Mouse (Mus musculus): ENCODE measurements around the gene Colgalt1. TPM values are rescaled to one million over a fixed set of nuclear protein-coding genes. Genes with fewer than 3 reads are reported as not detected.

Gene Colgalt1
- polyA plus RNA-seq, 1 experiment from 2014 or later = 70.3 TPM

DNA sequence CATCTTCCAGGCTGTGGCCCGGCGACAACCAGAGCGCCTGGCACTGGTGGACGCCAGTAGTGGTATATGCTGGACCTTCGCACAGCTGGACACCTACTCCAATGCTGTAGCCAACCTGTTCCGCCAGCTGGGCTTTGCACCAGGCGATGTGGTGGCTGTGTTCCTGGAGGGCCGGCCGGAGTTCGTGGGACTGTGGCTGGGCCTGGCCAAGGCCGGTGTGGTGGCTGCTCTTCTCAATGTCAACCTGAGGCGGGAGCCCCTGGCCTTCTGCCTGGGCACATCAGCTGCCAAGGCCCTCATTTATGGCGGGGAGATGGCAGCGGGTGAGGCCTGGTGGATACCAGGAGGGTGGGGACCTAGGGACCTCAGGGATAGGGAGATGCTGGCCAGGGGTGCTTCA lies 31.3 kb upstream of the Colgalt1 start:
- 0 out of 2 replicates have a peak, but pooled peaks have one; percentile 6 for ATAC-seq (ENCODE audit: low read depth)
- no peak overlapping the region for H3K27ac ChIP-seq (ENCODE audit: low read length)
- H3K36me3 ChIP-seq (ENCODE audit: control insufficient read depth, insufficient read depth, low read length) = peaks cover 7% of the 10 kb centered on the region; the same call in 1 of the 2 replicates
- H3K4me3 ChIP-seq (ENCODE audit: low read length) = no peak overlapping the region
- H3K9me3 ChIP-seq (ENCODE audit: control insufficient read depth, low read length) = no peaks in the 10 kb centered on the region
- 82% methylated on average over 14 of the region's 14 CpGs for WGBS
- H3K4me2 ChIP-seq (ENCODE audit: low read depth, low read length) = no peak overlapping the region
- H3K27me3 ChIP-seq (ENCODE audit: control insufficient read depth, insufficient read depth, low read depth, low read length) = no peaks in the 10 kb centered on the region
- no peaks in the 10 kb centered on the region for H3K4me1 ChIP-seq (replicated peaks; ENCODE audit: control insufficient read depth, insufficient read depth, low read length)
- no peak overlapping the region for H3K9ac ChIP-seq (ENCODE audit: low read length)

DNA sequence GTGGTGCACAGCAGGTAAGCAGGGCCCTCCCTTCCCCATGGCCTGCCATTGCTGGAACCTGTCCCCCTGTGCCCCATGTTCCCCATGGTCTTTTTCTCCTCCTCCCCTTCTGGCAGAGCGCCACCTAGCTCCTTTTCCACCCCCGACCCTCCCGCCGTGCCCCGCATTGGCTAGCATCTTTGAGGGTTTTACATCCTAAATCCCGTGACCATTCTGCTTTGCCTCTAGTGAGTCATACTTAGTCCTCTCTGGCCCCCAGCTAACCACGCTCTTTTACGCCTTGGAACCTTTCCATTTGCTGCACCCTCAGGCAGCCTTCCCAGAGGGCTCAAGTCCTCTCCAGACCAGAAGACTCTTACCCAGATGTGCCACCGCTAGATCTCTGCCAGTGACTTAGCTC lies 30.6 kb upstream of the Colgalt1 start:
- Histone ChIP-seq H3K36me3 (ENCODE audit: control insufficient read depth, insufficient read depth, low read length) (peaks cover 9% of the 10 kb centered on the region; the same call in 1 of the 2 replicates), H3K4me1 (replicated peaks; ENCODE audit: control insufficient read depth, insufficient read depth, low read length) (no peaks in the 10 kb centered on the region), H3K27ac (ENCODE audit: low read length) (no peak overlapping the region), H3K4me3 (ENCODE audit: low read length) (no peak overlapping the region), H3K9me3 (ENCODE audit: control insufficient read depth, low read length) (no peaks in the 10 kb centered on the region), H3K27me3 (ENCODE audit: control insufficient read depth, insufficient read depth, low read depth, low read length) (no peaks in the 10 kb centered on the region), H3K9ac (ENCODE audit: low read length) (no peak overlapping the region), H3K4me2 (ENCODE audit: low read depth, low read length) (no peak overlapping the region)
- 40% methylated on average over 9 of the region's 9 CpGs for WGBS
- no peak for ATAC-seq (ENCODE audit: low read depth)

GRCm38 (mm10) chr8:71586891-71587290 lies 23.9 kb upstream of the Colgalt1 start:
- Histone ChIP-seq H3K36me3 (ENCODE audit: control insufficient read depth, insufficient read depth, low read length) (peaks cover 11% of the 10 kb centered on the region; the same call in 1 of the 2 replicates), H3K4me2 (ENCODE audit: low read depth, low read length) (no peak overlapping the region), H3K9ac (ENCODE audit: low read length) (no peak overlapping the region), H3K27ac (ENCODE audit: low read length) (no peak overlapping the region), H3K9me3 (ENCODE audit: control insufficient read depth, low read length) (no peaks in the 10 kb centered on the region), H3K27me3 (ENCODE audit: control insufficient read depth, insufficient read depth, low read depth, low read length) (no peaks in the 10 kb centered on the region), H3K4me1 (replicated peaks; ENCODE audit: control insufficient read depth, insufficient read depth, low read length) (peaks cover 6% of the 10 kb centered on the region), H3K4me3 (ENCODE audit: low read length) (no peak overlapping the region)
- no peak for ATAC-seq (ENCODE audit: low read depth)
- 57% methylated on average over 2 of the region's 2 CpGs for WGBS

DNA sequence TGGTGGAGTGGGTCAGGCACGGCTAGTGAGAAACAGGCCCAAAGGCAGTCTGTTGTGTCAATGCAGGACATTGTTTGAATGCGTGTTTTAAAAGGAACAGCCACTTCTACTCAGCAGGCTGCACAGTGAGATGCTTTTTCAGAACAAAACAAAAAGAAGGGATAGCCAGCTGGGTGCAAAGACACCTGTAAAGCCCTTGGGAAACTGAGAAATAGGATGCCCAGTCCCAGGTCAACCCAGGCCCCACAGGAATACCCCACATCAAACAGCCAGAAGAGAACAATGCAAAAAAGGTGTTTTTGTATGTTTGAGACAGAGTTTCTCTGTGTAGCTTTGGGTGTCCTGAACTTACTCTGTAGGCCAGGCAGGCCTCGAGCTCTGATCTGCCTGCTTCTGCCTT lies 22.0 kb upstream of the Colgalt1 start:
- no peak for ATAC-seq (ENCODE audit: low read depth)
- Histone ChIP-seq H3K4me2 (ENCODE audit: low read depth, low read length) (no peak overlapping the region), H3K36me3 (ENCODE audit: control insufficient read depth, insufficient read depth, low read length) (peaks cover 11% of the 10 kb centered on the region; the same call in 1 of the 2 replicates), H3K4me3 (ENCODE audit: low read length) (no peak overlapping the region), H3K9me3 (ENCODE audit: control insufficient read depth, low read length) (no peaks in the 10 kb centered on the region), H3K27me3 (ENCODE audit: control insufficient read depth, insufficient read depth, low read depth, low read length) (no peaks in the 10 kb centered on the region), H3K27ac (ENCODE audit: low read length) (no peak overlapping the region), H3K9ac (ENCODE audit: low read length) (no peak overlapping the region), H3K4me1 (replicated peaks; ENCODE audit: control insufficient read depth, insufficient read depth, low read length) (peaks cover 18% of the 10 kb centered on the region)
- 69% methylated on average over 3 of the region's 3 CpGs for WGBS

DNA sequence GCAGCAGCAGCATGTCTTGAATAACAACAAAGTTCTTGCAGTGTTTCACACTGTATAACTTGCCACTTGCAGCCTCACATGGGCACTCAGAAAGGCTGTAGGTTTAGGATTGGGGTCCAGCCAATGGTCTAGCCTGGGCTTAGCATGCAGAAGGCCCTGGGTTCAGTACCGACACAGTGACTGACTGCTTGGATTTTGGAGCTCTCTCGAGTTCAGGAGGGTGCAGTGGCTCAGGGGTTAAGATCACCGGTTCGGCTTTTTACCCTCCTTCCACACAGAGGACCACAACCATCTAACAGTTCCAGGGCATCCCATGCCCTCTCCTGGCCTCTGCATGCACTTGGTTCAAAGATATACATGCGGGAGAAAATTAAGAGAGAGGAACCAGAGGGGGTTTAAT lies 19.8 kb upstream of the Colgalt1 start:
- H3K36me3 ChIP-seq (ENCODE audit: control insufficient read depth, insufficient read depth, low read length) = no peaks in the 10 kb centered on the region
- peaks cover 19% of the 10 kb centered on the region for H3K4me1 ChIP-seq (replicated peaks; ENCODE audit: control insufficient read depth, insufficient read depth, low read length)
- 24% methylated on average over 5 of the region's 5 CpGs for WGBS
- no peaks in the 10 kb centered on the region for H3K27me3 ChIP-seq (ENCODE audit: control insufficient read depth, insufficient read depth, low read depth, low read length)
- no peaks in the 10 kb centered on the region for H3K9me3 ChIP-seq (ENCODE audit: control insufficient read depth, low read length)
- peak overlapping the region; percentile 86 for H3K4me3 ChIP-seq (ENCODE audit: low read length)
- peak overlapping the region; percentile 97; the same call in 1 of the 2 replicates for H3K27ac ChIP-seq (ENCODE audit: low read length)
- peak overlapping the region; percentile 97 for H3K9ac ChIP-seq (ENCODE audit: low read length)
- ATAC-seq (ENCODE audit: low read depth) = no peak
- peak overlapping the region; percentile 88 for H3K4me2 ChIP-seq (ENCODE audit: low read depth, low read length)

GRCm38 (mm10) chr8:71591471-71592373 lies 19.1 kb upstream of the Colgalt1 start, which contains the start of gene Pgls:
TSS of gene Pgls (plus strand) at chr8:71592176.
- peak; percentile 93 for ATAC-seq (ENCODE audit: low read depth)
- WGBS = 0% methylated on average over 71 of the region's 71 CpGs
- H3K9ac ChIP-seq (ENCODE audit: low read length) = peak within 1 kb of the TSS; percentile 97
- no peaks in the 10 kb centered on the region for H3K36me3 ChIP-seq (ENCODE audit: control insufficient read depth, insufficient read depth, low read length)
- peaks cover 21% of the 10 kb centered on the region for H3K4me1 ChIP-seq (replicated peaks; ENCODE audit: control insufficient read depth, insufficient read depth, low read length)
- H3K4me3 ChIP-seq (ENCODE audit: low read length) = peak within 1 kb of the TSS; percentile 86
- peak within 1 kb of the TSS; percentile 88 for H3K4me2 ChIP-seq (ENCODE audit: low read depth, low read length)
- peak within 1 kb of the TSS; percentile 97 for H3K27ac ChIP-seq (ENCODE audit: low read length)
- H3K9me3 ChIP-seq (ENCODE audit: control insufficient read depth, low read length) = no peaks in the 10 kb centered on the region
- H3K27me3 ChIP-seq (ENCODE audit: control insufficient read depth, insufficient read depth, low read depth, low read length) = no peaks in the 10 kb centered on the region

DNA sequence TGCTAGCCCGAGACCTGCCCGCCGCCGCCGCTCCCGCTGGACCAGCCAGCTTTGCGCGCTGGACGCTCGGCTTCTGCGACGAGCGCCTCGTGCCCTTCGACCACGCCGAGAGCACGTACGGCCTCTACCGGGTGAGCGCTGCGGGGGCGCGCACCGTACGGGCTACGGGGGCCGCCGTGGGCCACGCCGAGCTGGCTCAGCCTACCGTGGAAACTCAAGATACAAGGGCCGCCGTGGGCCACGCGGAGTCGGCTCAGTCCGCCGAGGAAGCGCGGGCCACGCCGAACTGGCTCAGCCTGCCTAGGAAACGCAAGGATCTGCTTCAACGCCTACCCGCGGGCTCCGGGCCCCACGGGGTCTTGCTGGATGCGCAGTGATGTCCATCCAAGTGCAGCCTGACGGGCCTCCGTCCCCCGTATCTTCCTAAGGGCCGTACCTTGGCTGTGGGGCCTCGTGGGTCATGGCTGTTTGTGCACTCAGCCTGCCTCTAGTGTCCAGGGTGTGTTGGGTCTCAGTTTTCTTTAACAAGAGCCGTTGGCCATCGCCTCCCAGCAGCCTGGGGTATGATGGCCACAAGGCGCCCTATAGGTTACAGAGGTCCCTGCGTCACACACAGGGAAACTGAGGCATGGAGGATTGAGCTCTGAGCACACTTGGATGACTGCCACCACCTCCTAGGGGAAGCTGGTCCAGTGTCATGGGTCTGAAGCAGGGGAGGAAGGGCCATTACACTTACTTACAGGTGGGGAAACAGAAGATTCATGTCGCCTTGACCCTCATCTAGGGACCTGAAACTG lies 18.2 kb upstream of the Colgalt1 start:
- peak; percentile 73 for ATAC-seq (ENCODE audit: low read depth)
- 3% methylated on average over 60 of the region's 60 CpGs for WGBS
- Histone ChIP-seq H3K9ac (ENCODE audit: low read length) (peak overlapping the region; percentile 97), H3K27me3 (ENCODE audit: control insufficient read depth, insufficient read depth, low read depth, low read length) (no peaks in the 10 kb centered on the region), H3K4me1 (replicated peaks; ENCODE audit: control insufficient read depth, insufficient read depth, low read length) (peaks cover 21% of the 10 kb centered on the region), H3K9me3 (ENCODE audit: control insufficient read depth, low read length) (no peaks in the 10 kb centered on the region), H3K27ac (ENCODE audit: low read length) (peak overlapping the region; percentile 97), H3K4me2 (ENCODE audit: low read depth, low read length) (peak overlapping the region; percentile 88), H3K36me3 (ENCODE audit: control insufficient read depth, insufficient read depth, low read length) (no peaks in the 10 kb centered on the region), H3K4me3 (ENCODE audit: low read length) (peak overlapping the region; percentile 86)

GRCm38 (mm10) chr8:71593556-71594323 lies 17.1 kb upstream of the Colgalt1 start:
- H3K9ac ChIP-seq (ENCODE audit: low read length) = no peak overlapping the region; the same call in 1 of the 2 replicates
- no peaks in the 10 kb centered on the region for H3K9me3 ChIP-seq (ENCODE audit: control insufficient read depth, low read length)
- H3K36me3 ChIP-seq (ENCODE audit: control insufficient read depth, insufficient read depth, low read length) = no peaks in the 10 kb centered on the region
- H3K4me1 ChIP-seq (replicated peaks; ENCODE audit: control insufficient read depth, insufficient read depth, low read length) = peaks cover 21% of the 10 kb centered on the region
- H3K27me3 ChIP-seq (ENCODE audit: control insufficient read depth, insufficient read depth, low read depth, low read length) = no peaks in the 10 kb centered on the region
- H3K4me2 ChIP-seq (ENCODE audit: low read depth, low read length) = no peak overlapping the region
- no peak for ATAC-seq (ENCODE audit: low read depth)
- H3K27ac ChIP-seq (ENCODE audit: low read length) = no peak overlapping the region
- 84% methylated on average over 8 of the region's 8 CpGs for WGBS
- H3K4me3 ChIP-seq (ENCODE audit: low read length) = no peak overlapping the region
